Mouse (Mus musculus) midbrain, embryonic 12.5 days (tissue): ENCODE data around the gene Acta1. TPM values are rescaled to one million over a fixed set of nuclear protein-coding genes. Genes with fewer than 3 reads are reported as not detected.

Experiments used
- ATAC-seq: fragments of 200-750 bp; cut with Nextera tagmentation; 2 replicates; pipeline ENCODE4 v1.8.0; 2017; ENCODE audit warnings: low read depth, moderate TSS enrichment, moderate library complexity; ENCODE audit not compliant: low FRiP score
- H3K27ac ChIP-seq: fragments of 300-500 bp; sonication (generic); replicated peaks from 2 replicates; pipeline ENCODE4 v1.5.1; 2016; ENCODE audit warnings: mild to moderate bottlenecking
- H3K27me3 ChIP-seq: fragments of 300-500 bp; sonication (generic); 2 replicates; pipeline ENCODE4 v1.6.1; 2016; ENCODE audit warnings: mild to moderate bottlenecking
- H3K36me3 ChIP-seq: fragments of 300-500 bp; sonication (generic); 2 replicates; pipeline ENCODE4 v1.6.1; 2016
- H3K4me1 ChIP-seq: fragments of 300-500 bp; sonication (generic); 2 replicates; pipeline ENCODE4 v1.6.1; 2016
- H3K4me2 ChIP-seq: fragments of 300-500 bp; sonication (generic); replicated peaks from 2 replicates; pipeline ENCODE4 v1.6.1; 2016; ENCODE audit warnings: mild to moderate bottlenecking, moderate library complexity
- H3K4me3 ChIP-seq: fragments of 300-500 bp; sonication (generic); 2 replicates; pipeline ENCODE4 v1.5.1; 2016; ENCODE audit warnings: mild to moderate bottlenecking
- H3K9ac ChIP-seq: fragments of 300-500 bp; sonication (generic); replicated peaks from 2 replicates; pipeline ENCODE4 v1.6.1; 2016; ENCODE audit warnings: mild to moderate bottlenecking, moderate library complexity
- H3K9me3 ChIP-seq: fragments of 300-500 bp; sonication (generic); 2 replicates; pipeline ENCODE4 v1.6.1; 2016; ENCODE audit warnings: mild to moderate bottlenecking
- WGBS: fragments of 180-500 bp; shearing (Covaris S2); methylation state at CpG from one replicate; pipeline ENCODE4 v1.1.7; 2016; 5-methylcytosine and 5-hydroxymethylcytosine counted together
- polyA plus RNA-seq: library from polyadenylated mRNA; unstranded; fragments of >200 nt; fragmentation: Nextera tagmentation; extraction: Ambion mirVana; gene quantifications from 2 replicates; pipeline ENCODE4 v1.2.1, GENCODE M21; 2016

The Acta1 gene
- polyA plus RNA-seq, 1 experiment from 2014 or later = 0.88 TPM

DNA sequence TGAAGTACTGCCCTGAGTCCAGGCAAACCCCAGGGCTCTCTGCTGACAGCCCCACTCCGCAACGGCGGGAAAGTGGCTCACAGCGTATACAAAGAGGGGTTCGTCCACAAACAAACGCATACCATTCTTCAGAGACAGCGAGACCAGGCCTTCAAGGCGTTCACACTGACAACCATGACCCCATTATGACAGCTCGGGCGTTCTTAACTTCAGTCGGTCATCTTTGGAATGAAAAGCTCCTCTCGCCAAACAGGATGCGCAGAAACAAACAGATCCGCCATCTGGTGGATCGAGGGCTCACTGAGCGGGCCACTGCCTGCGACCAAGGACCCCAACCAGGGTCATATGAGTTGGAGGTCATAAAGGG is 36.0 kb downstream of the Acta1 start:
- Histone ChIP-seq H3K36me3 (no peaks in the 10 kb centered on the region), H3K4me1 (peaks cover 13% of the 10 kb centered on the region), H3K9me3 (no peaks in the 10 kb centered on the region), H3K4me2 (peak overlapping the region; percentile 86), H3K27me3 (peaks cover 32% of the 10 kb centered on the region), H3K4me3 (peak overlapping the region; percentile 94), H3K27ac (peak overlapping the region; percentile 81), H3K9ac (peak overlapping the region; percentile 81)
- WGBS = under 1% methylated on average over 17 of the region's 17 CpGs
- peak; percentile 35 for ATAC-seq

DNA sequence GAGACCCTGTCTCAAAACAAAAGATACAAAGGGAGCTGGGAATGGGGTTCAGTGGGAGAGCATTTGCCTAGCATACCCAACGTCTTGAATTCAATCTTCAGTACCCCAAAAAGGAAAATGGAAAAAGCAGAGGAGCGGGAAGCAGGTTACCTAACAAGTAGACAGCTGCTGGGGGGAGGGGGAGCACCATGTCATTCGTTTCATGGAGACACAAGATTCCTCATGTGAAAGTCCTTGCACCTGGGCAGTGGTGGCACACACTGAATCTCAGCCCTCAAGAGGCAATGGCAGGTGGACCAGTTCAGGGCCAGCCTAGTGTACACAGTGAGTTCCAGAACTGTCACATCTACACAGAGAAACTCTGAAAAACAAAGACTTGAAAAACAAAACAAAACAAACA is 37.2 kb downstream of the Acta1 start:
- H3K9ac ChIP-seq = no peak overlapping the region
- no peaks in the 10 kb centered on the region for H3K9me3 ChIP-seq
- peak overlapping the region; percentile 86 for H3K4me2 ChIP-seq
- H3K4me1 ChIP-seq = peaks cover 13% of the 10 kb centered on the region
- no peak for ATAC-seq
- 63% methylated on average over 3 of the region's 3 CpGs for WGBS
- H3K4me3 ChIP-seq = no peak overlapping the region
- peaks cover 22% of the 10 kb centered on the region for H3K27me3 ChIP-seq
- H3K36me3 ChIP-seq = no peaks in the 10 kb centered on the region
- no peak overlapping the region for H3K27ac ChIP-seq

DNA sequence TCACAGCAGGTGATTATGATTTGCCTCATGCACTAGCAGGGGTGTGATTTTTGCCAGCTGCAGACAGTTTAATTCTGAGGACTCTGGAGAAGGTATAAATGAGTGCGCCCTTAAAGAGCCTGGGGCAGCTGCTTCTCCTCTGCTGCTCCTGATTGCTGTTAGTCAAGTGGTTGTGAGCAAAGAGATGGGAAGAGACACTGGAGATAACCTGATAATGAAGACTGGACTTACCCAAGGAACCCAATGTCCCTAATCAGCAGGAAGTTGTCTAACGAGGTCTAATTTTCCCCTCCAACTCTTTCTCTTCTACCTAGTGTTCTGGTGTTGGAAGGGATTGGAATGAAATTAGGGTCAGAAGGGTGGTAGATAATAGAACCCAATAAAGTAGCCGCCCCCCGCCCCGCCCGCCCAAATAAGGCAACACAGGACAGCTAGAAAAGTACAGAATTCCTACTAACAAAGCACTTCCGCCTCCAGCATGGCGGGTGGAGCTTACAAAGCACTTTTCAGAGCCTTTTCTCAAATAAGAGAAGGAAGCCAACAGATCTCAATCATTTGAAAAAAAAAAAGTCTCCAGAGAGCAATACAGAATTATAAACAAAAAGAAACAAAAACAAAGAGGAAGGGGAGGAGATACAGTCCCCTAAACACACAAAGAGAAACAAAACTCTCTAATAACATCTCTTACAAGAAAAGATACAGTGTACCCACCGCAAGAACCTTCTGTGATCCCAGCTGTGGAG is 39.6 kb downstream of the Acta1 start:
- Histone ChIP-seq H3K4me1 (peaks cover 13% of the 10 kb centered on the region), H3K4me2 (no peak overlapping the region), H3K36me3 (no peaks in the 10 kb centered on the region), H3K4me3 (no peak overlapping the region), H3K9ac (no peak overlapping the region), H3K27ac (no peak overlapping the region), H3K9me3 (no peaks in the 10 kb centered on the region), H3K27me3 (no peaks in the 10 kb centered on the region)
- ATAC-seq = no peak
- 89% methylated on average over 9 of the region's 9 CpGs for WGBS

DNA sequence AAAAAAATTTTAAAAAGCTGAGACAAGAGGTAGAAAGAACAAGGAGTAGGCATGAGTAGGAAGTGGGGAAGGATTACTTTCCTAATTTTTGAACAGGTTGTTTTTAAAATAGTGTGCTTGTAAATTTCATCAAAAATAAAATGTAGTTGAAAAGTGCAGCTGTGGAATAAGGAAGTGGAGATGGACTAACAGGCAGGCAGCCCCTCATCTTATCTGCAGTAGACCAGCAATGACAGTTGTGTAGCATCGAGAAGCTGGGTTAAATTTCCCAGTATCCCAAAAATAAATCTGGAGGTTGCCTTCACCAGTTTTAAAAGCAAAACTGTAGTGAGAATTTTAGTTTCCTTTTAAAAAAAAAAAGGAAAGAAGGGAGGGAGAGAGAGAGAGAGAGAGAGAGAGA is 40.3 kb downstream of the Acta1 start:
- 94% methylated on average over 1 of the region's 1 CpGs for WGBS
- H3K9me3 ChIP-seq = no peaks in the 10 kb centered on the region
- no peak for ATAC-seq
- H3K4me1 ChIP-seq = peaks cover 13% of the 10 kb centered on the region
- H3K27ac ChIP-seq = no peak overlapping the region
- H3K27me3 ChIP-seq = no peaks in the 10 kb centered on the region
- H3K4me3 ChIP-seq = no peak overlapping the region
- H3K36me3 ChIP-seq = no peaks in the 10 kb centered on the region
- no peak overlapping the region for H3K9ac ChIP-seq
- no peak overlapping the region for H3K4me2 ChIP-seq

GRCm38 (mm10) chr8:123851590-123851989 is 43.0 kb downstream of the Acta1 start:
- H3K27me3 ChIP-seq = no peaks in the 10 kb centered on the region
- no peaks in the 10 kb centered on the region for H3K9me3 ChIP-seq
- no peak overlapping the region for H3K4me2 ChIP-seq
- ATAC-seq = no peak
- H3K36me3 ChIP-seq = no peaks in the 10 kb centered on the region
- no peak overlapping the region for H3K27ac ChIP-seq
- H3K4me3 ChIP-seq = no peak overlapping the region
- 69% methylated on average over 5 of the region's 5 CpGs for WGBS
- H3K4me1 ChIP-seq = no peaks in the 10 kb centered on the region
- H3K9ac ChIP-seq = no peak overlapping the region

GRCm38 (mm10) chr8:123849352-123849751 is 45.2 kb downstream of the Acta1 start:
- H3K4me3 ChIP-seq = no peak overlapping the region
- no peaks in the 10 kb centered on the region for H3K9me3 ChIP-seq
- no peaks in the 10 kb centered on the region for H3K36me3 ChIP-seq
- ATAC-seq = no peak
- H3K4me2 ChIP-seq = no peak overlapping the region
- WGBS = 89% methylated on average over 4 of the region's 4 CpGs
- H3K4me1 ChIP-seq = no peaks in the 10 kb centered on the region
- H3K27ac ChIP-seq = no peak overlapping the region
- no peak overlapping the region for H3K9ac ChIP-seq
- H3K27me3 ChIP-seq = no peaks in the 10 kb centered on the region

DNA sequence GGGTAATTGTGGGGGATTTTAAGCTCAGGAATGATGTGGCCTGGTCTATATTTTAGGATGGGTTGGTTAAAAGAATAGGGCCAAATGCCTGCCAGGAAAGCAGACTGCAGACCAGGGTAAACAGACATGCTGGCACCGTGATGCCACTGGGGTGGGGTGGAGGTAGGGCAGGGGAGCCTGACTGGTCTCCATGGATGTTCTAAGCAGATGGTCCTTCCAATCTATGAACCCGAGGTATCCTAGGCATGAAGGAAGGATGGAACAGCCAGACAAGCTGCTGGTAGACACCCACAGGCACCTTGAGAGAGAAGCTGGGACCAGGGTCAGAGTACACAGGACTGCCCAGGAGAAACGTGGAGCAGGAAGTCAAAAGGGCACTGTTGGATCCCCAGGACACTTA is 47.0 kb downstream of the Acta1 start:
- Histone ChIP-seq H3K27me3 (no peaks in the 10 kb centered on the region), H3K27ac (no peak overlapping the region), H3K4me1 (no peaks in the 10 kb centered on the region), H3K4me2 (no peak overlapping the region), H3K9ac (no peak overlapping the region), H3K36me3 (0 out of 2 replicates have a peak, but pooled peaks cover 2% of the 10 kb centered on the region), H3K4me3 (no peak overlapping the region), H3K9me3 (no peaks in the 10 kb centered on the region)
- ATAC-seq = no peak
- WGBS = 73% methylated on average over 3 of the region's 3 CpGs

- Histone ChIP-seq H3K36me3 (0 out of 2 replicates have a peak, but pooled peaks cover 11% of the 10 kb centered on the region), H3K27ac (no peak overlapping the region), H3K9me3 (no peaks in the 10 kb centered on the region), H3K4me1 (no peaks in the 10 kb centered on the region), H3K4me2 (no peak overlapping the region), H3K4me3 (no peak overlapping the region), H3K27me3 (no peaks in the 10 kb centered on the region), H3K9ac (no peak overlapping the region)
- WGBS = 92% methylated on average over 12 of the region's 12 CpGs
- ATAC-seq = no peak
Observed at GRCm38 (mm10) chr8:123846509-123846908, 48.0 kb downstream of the Acta1 start.

DNA sequence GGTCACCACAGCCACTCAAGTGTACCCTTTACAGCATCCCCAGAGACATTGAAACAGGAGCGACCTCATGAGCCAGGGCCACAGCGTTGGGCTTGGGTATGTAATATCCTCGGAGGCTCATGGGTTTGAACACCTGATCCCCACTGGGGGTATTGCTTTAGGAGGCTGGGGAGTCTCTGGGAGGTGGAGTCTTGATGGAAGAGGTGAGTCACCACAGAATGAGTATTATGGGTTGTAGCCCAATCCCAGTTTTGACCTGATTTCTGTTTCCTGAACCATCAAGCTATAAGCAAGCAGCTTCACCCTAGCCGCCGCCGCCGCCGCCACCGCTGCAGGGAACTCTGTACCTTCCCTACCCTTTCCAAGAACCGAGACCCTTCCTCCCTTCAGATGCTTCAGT is 48.6 kb downstream of the Acta1 start:
- WGBS = 92% methylated on average over 10 of the region's 10 CpGs
- H3K4me3 ChIP-seq = no peak overlapping the region
- 0 out of 2 replicates have a peak, but pooled peaks cover 16% of the 10 kb centered on the region for H3K36me3 ChIP-seq
- H3K4me1 ChIP-seq = no peaks in the 10 kb centered on the region
- H3K9ac ChIP-seq = no peak overlapping the region
- H3K9me3 ChIP-seq = no peaks in the 10 kb centered on the region
- H3K4me2 ChIP-seq = no peak overlapping the region
- H3K27ac ChIP-seq = no peak overlapping the region
- no peak for ATAC-seq
- no peaks in the 10 kb centered on the region for H3K27me3 ChIP-seq

DNA sequence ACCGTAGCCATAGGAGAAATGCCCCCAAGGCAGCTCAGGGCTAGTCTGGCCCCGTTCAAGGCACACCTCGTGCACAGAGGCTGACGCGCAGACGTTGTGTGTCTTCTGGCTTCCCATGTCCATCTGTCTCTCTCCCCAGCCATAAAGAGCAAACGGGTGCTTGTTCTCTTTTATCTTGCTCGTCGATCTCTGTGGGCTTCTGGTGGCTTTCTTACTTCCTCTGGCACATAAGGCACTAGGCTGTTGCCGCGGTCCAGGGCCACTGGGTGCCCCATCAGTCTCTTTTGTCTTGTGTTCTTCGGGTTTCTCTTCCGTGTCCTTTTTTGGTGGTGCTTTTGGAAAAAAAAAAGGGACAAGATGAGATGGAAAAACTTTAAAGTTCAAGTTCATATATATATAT is 49.4 kb downstream of the Acta1 start:
- H3K27ac ChIP-seq = no peak overlapping the region
- WGBS = 92% methylated on average over 13 of the region's 13 CpGs
- H3K27me3 ChIP-seq = no peaks in the 10 kb centered on the region
- 0 out of 2 replicates have a peak, but pooled peaks cover 18% of the 10 kb centered on the region for H3K36me3 ChIP-seq
- no peak overlapping the region for H3K9ac ChIP-seq
- no peak overlapping the region for H3K4me3 ChIP-seq
- H3K9me3 ChIP-seq = no peaks in the 10 kb centered on the region
- ATAC-seq = no peak
- no peak overlapping the region for H3K4me2 ChIP-seq
- H3K4me1 ChIP-seq = no peaks in the 10 kb centered on the region

GRCm38 (mm10) chr8:123844341-123844740 is 50.2 kb downstream of the Acta1 start:
- 88% methylated on average over 7 of the region's 7 CpGs for WGBS
- Histone ChIP-seq H3K36me3 (0 out of 2 replicates have a peak, but pooled peaks cover 18% of the 10 kb centered on the region), H3K4me1 (no peaks in the 10 kb centered on the region), H3K4me3 (no peak overlapping the region), H3K27me3 (no peaks in the 10 kb centered on the region), H3K27ac (no peak overlapping the region), H3K4me2 (no peak overlapping the region), H3K9ac (no peak overlapping the region), H3K9me3 (no peaks in the 10 kb centered on the region)
- ATAC-seq = no peak

DNA sequence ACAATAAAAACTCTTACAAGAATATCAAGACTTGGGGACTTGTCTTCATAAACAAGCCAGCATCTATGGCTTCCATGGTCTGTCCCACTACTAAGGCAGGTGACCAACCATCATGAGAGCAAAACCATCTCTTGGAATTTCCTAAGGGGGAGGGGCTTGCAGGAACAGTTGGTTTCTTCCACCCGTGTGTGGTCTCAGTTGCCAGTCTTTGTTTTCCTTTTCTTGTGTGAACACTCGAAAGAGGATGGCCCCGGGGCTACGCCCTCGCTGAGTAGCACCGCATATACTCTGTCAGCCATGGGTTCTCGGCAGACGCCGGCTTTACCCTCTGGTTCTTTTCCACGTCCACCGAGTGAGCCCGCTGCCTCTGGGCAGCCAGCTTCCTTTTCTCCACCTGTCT is 52.5 kb downstream of the Acta1 start:
- Histone ChIP-seq H3K9ac (no peak overlapping the region), H3K4me3 (no peak overlapping the region), H3K4me2 (no peak overlapping the region), H3K27me3 (no peaks in the 10 kb centered on the region), H3K36me3 (peaks cover 24% of the 10 kb centered on the region), H3K9me3 (no peaks in the 10 kb centered on the region), H3K27ac (no peak overlapping the region), H3K4me1 (no peaks in the 10 kb centered on the region)
- no peak for ATAC-seq
- 88% methylated on average over 12 of the region's 12 CpGs for WGBS
